Mouse (Mus musculus): ENCODE results near the gene Fam20a. TPM values are rescaled to one million over a fixed set of nuclear protein-coding genes. Genes with fewer than 3 reads are reported as not detected.

Gene Fam20a
- polyA plus RNA-seq, 1 experiment from 2014 or later = 1.2 TPM

DNA sequence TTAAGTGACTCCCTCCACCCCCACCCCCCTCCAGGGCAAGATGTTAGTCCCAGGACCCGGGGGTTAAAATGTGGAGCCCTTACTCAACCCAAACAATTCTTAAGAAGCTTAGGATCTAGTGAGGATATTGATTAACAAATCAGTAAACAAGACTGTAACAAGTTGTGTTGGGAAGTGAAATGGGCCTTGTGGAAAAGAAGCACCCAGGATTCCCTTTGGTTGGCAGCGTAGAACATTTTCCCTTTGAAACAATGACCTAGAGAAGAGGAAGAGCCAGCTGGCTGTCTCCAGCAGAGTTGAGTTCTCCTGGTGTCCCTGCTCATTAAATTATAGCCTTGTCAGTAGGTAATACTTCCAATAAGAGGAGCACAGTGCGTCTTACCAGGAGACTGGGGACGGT, 13.3 kb downstream of the Fam20a start:
- 93% methylated on average over 4 of the region's 4 CpGs for WGBS
- Histone ChIP-seq H3K4me1 (peaks cover 4% of the 10 kb centered on the region; the same call in 1 of the 2 replicates), H3K27me3 (ENCODE audit: poor library complexity, severe bottlenecking) (no peaks in the 10 kb centered on the region), H3K9me3 (no peaks in the 10 kb centered on the region), H3K36me3 (replicated peaks) (no peaks in the 10 kb centered on the region), H3K27ac (no peak overlapping the region), H3K4me3 (no peak overlapping the region)
- no peak for DNase-seq (ENCODE audit: extremely low spot score, low spot score)

GRCm38 (mm10) chr11:109707442-109707841, 14.6 kb downstream of the Fam20a start:
- H3K27ac ChIP-seq = no peak overlapping the region
- H3K4me1 ChIP-seq = peaks cover under 1% of the 10 kb centered on the region
- 69% methylated on average over 3 of the region's 3 CpGs for WGBS
- H3K9me3 ChIP-seq = no peaks in the 10 kb centered on the region
- H3K36me3 ChIP-seq (replicated peaks) = no peaks in the 10 kb centered on the region
- DNase-seq (ENCODE audit: extremely low spot score, low spot score) = no peak
- H3K4me3 ChIP-seq = no peak overlapping the region
- H3K27me3 ChIP-seq (ENCODE audit: poor library complexity, severe bottlenecking) = no peaks in the 10 kb centered on the region

- WGBS = 81% methylated on average over 4 of the region's 4 CpGs
- no peak overlapping the region for H3K27ac ChIP-seq
- no peaks in the 10 kb centered on the region for H3K9me3 ChIP-seq
- H3K27me3 ChIP-seq (ENCODE audit: poor library complexity, severe bottlenecking) = no peaks in the 10 kb centered on the region
- H3K4me3 ChIP-seq = no peak overlapping the region
- no peak for DNase-seq (ENCODE audit: extremely low spot score, low spot score)
- H3K4me1 ChIP-seq = peaks cover 5% of the 10 kb centered on the region
- H3K36me3 ChIP-seq (replicated peaks) = no peaks in the 10 kb centered on the region
Measured at GRCm38 (mm10) chr11:109706586-109706985, 15.5 kb downstream of the Fam20a start.

GRCm38 (mm10) chr11:109706055-109706412, 16.0 kb downstream of the Fam20a start:
- Histone ChIP-seq H3K36me3 (replicated peaks) (no peaks in the 10 kb centered on the region), H3K27ac (no peak overlapping the region), H3K27me3 (ENCODE audit: poor library complexity, severe bottlenecking) (no peaks in the 10 kb centered on the region), H3K9me3 (no peaks in the 10 kb centered on the region), H3K4me1 (peaks cover 5% of the 10 kb centered on the region), H3K4me3 (no peak overlapping the region)
- 82% methylated on average over 9 of the region's 9 CpGs for WGBS
- no peak for DNase-seq (ENCODE audit: extremely low spot score, low spot score)

- no peak overlapping the region for H3K4me3 ChIP-seq
- 90% methylated on average over 9 of the region's 9 CpGs for WGBS
- H3K4me1 ChIP-seq = peaks cover 5% of the 10 kb centered on the region
- H3K27ac ChIP-seq = no peak overlapping the region
- no peaks in the 10 kb centered on the region for H3K27me3 ChIP-seq (ENCODE audit: poor library complexity, severe bottlenecking)
- DNase-seq (ENCODE audit: extremely low spot score, low spot score) = no peak
- H3K9me3 ChIP-seq = no peaks in the 10 kb centered on the region
- H3K36me3 ChIP-seq (replicated peaks) = no peaks in the 10 kb centered on the region
Measured at GRCm38 (mm10) chr11:109705336-109706054, 16.6 kb downstream of the Fam20a start.

DNA sequence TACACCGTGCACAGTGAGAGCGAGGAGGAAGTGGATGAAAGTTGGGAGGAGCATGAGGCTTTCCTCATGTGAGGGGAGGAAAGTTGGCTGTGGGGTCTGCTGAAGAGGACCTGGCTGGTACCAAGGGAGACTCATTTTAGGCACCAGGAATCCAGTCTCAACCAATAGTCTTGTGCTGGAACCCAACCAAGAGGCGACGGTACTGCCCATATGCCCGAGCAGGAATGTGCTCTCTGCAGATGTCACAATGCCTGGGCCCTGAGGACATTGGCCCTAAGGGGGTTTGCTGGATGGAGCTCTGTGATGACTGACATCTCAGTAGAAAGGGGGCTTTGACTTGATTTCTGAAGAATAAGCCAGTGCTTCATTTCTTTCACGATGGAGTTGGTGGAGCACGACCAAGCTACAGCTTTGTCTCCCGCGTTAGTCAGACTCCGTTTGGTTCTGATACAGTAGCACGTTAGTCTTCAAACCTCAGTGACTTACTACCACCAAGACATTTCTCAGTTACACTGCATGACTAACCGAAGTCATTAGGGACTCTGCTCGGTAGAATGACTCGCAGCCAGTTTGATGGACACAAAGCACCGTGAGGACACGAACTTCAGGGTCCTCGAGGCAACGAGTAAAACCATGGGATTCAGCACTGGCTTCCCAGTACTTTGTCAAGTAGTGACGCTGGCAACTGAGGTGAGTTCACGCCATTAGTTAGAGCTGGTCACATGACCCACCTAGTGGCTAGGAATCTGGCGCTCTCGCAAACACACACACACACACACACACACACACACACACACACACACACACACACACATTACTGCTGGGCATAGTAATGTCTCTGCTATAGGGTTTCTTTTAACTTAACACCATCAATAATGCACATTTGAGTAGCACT, 17.5 kb downstream of the Fam20a start:
- no peaks in the 10 kb centered on the region for H3K9me3 ChIP-seq
- no peaks in the 10 kb centered on the region for H3K27me3 ChIP-seq (ENCODE audit: poor library complexity, severe bottlenecking)
- DNase-seq (ENCODE audit: extremely low spot score, low spot score) = no peak

DNA sequence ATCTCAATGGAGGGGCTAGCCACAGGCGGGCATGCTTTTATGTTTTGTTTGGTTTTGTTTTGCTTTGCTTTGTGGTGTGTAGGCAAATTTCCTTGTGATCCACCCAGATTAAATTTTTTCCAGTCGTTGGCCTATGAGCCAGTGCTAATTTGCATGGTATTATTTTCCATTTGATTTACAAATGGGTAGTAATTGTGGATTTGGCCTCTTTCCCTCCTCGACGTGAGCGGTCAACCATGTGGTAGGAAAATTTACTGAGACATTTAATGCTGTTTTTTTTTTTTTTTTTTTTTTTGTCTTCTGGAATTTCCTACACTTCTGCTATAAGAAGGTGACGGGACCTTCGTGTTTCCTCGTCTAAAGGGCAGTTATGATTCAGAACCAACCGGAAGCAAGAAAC, 18.2 kb downstream of the Fam20a start:
- Histone ChIP-seq H3K9me3 (no peaks in the 10 kb centered on the region), H3K4me3 (no peak overlapping the region), H3K27ac (no peak overlapping the region), H3K4me1 (peaks cover 5% of the 10 kb centered on the region), H3K27me3 (ENCODE audit: poor library complexity, severe bottlenecking) (no peaks in the 10 kb centered on the region), H3K36me3 (replicated peaks) (no peaks in the 10 kb centered on the region)
- no peak for DNase-seq (ENCODE audit: extremely low spot score, low spot score)
- WGBS = 89% methylated on average over 9 of the region's 9 CpGs

More for the DNA sequence above, 17.5 kb downstream of the Fam20a start:
- Histone ChIP-seq H3K4me3 (no peak overlapping the region), H3K27ac (no peak overlapping the region), H3K36me3 (replicated peaks) (no peaks in the 10 kb centered on the region), H3K4me1 (peaks cover 5% of the 10 kb centered on the region)
- 91% methylated on average over 22 of the region's 22 CpGs for WGBS

- WGBS = 71% methylated on average over 10 of the region's 10 CpGs
- H3K4me3 ChIP-seq = no peak overlapping the region
- peaks cover 5% of the 10 kb centered on the region for H3K4me1 ChIP-seq
- H3K27me3 ChIP-seq (ENCODE audit: poor library complexity, severe bottlenecking) = no peaks in the 10 kb centered on the region
- H3K9me3 ChIP-seq = no peaks in the 10 kb centered on the region
- DNase-seq (ENCODE audit: extremely low spot score, low spot score) = no peak
- no peak overlapping the region for H3K27ac ChIP-seq
- no peaks in the 10 kb centered on the region for H3K36me3 ChIP-seq (replicated peaks)
Measured at GRCm38 (mm10) chr11:109702031-109702815, 19.9 kb downstream of the Fam20a start.

- Histone ChIP-seq H3K4me1 (peaks cover 5% of the 10 kb centered on the region), H3K27me3 (ENCODE audit: poor library complexity, severe bottlenecking) (no peaks in the 10 kb centered on the region), H3K36me3 (replicated peaks) (no peaks in the 10 kb centered on the region), H3K9me3 (no peaks in the 10 kb centered on the region), H3K27ac (no peak overlapping the region), H3K4me3 (no peak overlapping the region)
- DNase-seq (ENCODE audit: extremely low spot score, low spot score) = no peak
- 92% methylated on average over 6 of the region's 6 CpGs for WGBS
Measured at GRCm38 (mm10) chr11:109700761-109701160, 21.3 kb downstream of the Fam20a start.

DNA sequence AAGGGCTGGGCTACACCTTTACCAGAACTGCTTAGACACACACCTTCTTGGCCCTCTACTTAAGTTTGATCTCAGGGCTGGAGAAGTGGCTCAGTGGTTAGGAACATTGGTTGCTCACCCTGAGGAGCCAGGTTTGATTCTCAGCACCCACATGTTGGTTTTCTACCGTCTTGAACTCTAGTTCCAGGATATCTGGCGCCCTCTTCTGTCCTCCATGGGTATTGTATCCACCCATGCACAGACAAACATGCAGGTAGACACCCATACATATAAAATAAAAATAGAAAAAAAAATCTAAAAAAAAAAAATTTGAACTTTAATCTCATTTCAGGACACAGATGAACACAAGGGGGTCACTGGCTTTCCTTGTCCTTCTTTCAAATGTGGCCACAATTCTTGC, 22.3 kb downstream of the Fam20a start:
- H3K4me1 ChIP-seq = peaks cover 5% of the 10 kb centered on the region
- no peak overlapping the region for H3K4me3 ChIP-seq
- H3K9me3 ChIP-seq = no peaks in the 10 kb centered on the region
- H3K36me3 ChIP-seq (replicated peaks) = no peaks in the 10 kb centered on the region
- H3K27ac ChIP-seq = no peak overlapping the region
- no peak for DNase-seq (ENCODE audit: extremely low spot score, low spot score)
- H3K27me3 ChIP-seq (ENCODE audit: poor library complexity, severe bottlenecking) = no peaks in the 10 kb centered on the region
- WGBS = 69% methylated on average over 2 of the region's 2 CpGs

DNA sequence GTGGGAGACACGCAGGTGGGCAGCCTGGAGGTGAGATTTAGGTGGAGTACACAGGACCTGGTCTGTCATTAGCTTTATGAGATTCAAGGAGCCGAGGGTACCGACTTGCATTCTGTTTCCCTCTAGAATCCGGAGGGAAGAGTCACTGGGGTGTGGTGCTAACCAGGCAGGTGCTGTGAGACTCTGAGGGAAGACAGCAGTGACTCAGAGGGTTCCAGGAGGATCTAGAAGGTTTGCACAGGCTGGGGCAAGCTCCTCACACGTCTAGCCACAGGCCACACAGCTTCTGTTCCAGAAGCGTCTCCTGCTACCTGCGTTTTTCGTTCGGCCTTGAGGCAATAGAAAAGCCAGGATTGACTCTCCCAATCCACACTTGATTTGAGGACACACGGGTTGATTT, 23.3 kb downstream of the Fam20a start:
- WGBS = 88% methylated on average over 10 of the region's 10 CpGs
- H3K36me3 ChIP-seq (replicated peaks) = no peaks in the 10 kb centered on the region
- DNase-seq (ENCODE audit: extremely low spot score, low spot score) = no peak
- peaks cover 5% of the 10 kb centered on the region for H3K4me1 ChIP-seq
- no peak overlapping the region for H3K27ac ChIP-seq
- H3K9me3 ChIP-seq = no peaks in the 10 kb centered on the region
- H3K27me3 ChIP-seq (ENCODE audit: poor library complexity, severe bottlenecking) = no peaks in the 10 kb centered on the region
- no peak overlapping the region for H3K4me3 ChIP-seq

DNA sequence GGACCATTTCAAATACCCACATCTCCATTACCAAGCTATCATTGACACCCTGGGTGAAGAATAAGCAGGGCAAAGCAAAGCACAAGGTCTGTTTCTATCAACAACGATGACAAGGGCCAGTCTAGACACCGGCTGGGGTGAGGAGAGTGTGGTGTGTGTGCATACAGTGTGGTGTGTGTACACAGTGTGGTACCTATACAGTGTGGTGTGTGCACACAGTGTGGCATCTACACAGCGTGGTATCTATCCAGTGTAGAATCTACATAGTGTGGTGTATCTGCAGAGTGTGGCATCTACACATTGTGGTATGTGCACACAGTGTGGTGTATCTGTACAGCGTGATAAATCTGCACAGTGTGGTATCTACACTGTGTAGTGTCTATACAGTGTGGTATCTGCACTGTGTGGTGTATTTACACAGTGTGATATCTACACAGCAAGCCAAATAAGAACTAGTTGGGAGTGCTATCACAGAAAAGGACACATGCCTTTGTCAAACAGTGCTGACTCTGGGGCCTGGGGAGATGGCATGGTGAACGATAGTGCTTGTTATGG, 24.9 kb downstream of the Fam20a start:
- Histone ChIP-seq H3K4me3 (no peak overlapping the region), H3K27ac (no peak overlapping the region), H3K4me1 (peaks cover 2% of the 10 kb centered on the region), H3K36me3 (replicated peaks) (no peaks in the 10 kb centered on the region), H3K27me3 (ENCODE audit: poor library complexity, severe bottlenecking) (no peaks in the 10 kb centered on the region), H3K9me3 (no peaks in the 10 kb centered on the region)
- 88% methylated on average over 5 of the region's 5 CpGs for WGBS
- no peak for DNase-seq (ENCODE audit: extremely low spot score, low spot score)

Data from forebrain, embryonic 10.5 days (tissue).